Mouse (Mus musculus) kidney, adult 11 months (tissue): ENCODE results near the gene Flii.
A peak's percentile ranks its signal among the peaks of the same experiment; 100 is the strongest.

Source experiments
- DNase-seq: peaks from one replicate; pipeline ENCODE4 v3.0.0; 2022

Gene Flii

DNA sequence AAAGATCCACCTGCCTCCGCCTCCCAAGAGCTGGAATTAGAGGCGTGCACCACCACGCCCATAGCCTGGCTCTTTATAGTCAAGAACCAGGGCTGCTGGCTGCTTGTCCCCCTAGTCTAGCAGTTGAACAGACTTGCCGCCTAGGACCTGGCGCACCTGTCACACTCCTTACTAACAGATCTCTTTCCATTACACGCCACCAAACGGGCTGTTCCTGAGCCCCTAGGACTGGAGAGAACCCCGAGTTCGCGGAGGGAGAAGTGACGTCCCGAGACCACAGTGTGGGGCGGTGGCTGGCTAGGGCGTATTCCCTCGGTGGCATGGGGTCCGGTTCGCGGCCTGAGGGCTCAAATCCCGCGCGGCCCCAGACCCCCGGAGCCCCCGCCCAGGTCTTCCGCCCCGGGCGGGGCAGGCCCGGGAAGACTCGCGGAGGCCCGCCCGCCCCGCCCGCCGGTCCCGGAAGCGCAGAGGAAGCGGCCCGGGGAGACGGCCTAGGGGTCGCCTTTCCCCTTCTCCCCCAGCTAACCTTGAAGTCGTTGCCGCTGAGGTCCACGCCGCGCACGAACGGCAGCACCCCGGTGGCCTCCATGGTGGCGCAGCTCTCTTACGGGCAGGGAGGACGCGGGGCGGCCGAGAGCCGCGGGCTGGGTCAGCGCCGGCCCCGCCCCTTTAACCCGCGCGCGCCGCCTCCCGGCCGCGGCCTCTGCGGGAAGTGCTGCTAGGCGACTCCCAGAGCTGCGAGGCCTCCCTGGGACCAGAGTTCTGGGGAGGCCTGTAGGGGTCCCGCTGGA is at the start of gene Flii:
Flii (minus strand) TSS at position 663 of the 791 bp plus-strand sequence.
- DNase-seq = peak; percentile 74

DNA sequence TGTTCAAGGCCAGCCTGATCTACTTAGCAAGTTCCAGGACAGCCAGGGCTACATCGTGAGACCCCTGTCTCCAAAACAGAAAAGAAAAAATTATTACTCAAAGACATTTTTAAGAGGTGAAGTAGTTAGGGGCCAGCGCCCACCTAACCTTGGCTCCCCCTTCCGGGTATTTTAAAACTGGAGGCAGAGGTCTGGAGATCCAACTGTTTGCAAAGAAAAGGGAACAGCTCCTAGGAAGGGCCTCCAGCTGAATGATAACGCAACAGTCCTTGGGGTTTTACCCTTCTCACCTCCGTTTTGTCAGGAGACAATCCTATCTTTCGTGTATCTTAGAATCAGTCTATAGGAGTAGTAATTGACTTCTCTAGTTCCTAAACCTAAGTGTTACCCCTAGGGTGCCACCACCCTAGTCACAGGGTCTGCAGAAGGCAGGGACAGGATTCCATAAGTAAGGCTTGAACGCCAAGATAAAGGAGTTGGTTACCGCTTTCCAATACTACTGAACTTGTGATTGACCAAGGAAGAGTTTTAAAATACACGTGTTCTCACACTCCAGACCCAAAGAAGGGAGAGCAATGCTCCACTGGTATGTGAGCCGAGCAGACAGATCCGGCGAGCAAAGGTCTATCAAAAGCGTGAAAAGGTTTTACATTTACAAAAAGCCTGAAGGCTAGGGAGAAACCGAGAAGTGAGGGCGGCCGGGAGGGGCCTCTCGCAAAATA is 49.2 kb upstream of the Flii start:
- peak; percentile 74 for DNase-seq

GRCm38 (mm10) chr11:60775578-60775977 is 48.5 kb upstream of the Flii start:
- no peak for DNase-seq

- no peak for DNase-seq
Measured at GRCm38 (mm10) chr11:60774841-60775240, 47.8 kb upstream of the Flii start.

GRCm38 (mm10) chr11:60774158-60774689 is 47.2 kb upstream of the Flii start:
- DNase-seq = no peak

GRCm38 (mm10) chr11:60772161-60772560 is 45.1 kb upstream of the Flii start:
- no peak for DNase-seq

GRCm38 (mm10) chr11:60770776-60771175 is 43.7 kb upstream of the Flii start:
- no peak for DNase-seq

DNA sequence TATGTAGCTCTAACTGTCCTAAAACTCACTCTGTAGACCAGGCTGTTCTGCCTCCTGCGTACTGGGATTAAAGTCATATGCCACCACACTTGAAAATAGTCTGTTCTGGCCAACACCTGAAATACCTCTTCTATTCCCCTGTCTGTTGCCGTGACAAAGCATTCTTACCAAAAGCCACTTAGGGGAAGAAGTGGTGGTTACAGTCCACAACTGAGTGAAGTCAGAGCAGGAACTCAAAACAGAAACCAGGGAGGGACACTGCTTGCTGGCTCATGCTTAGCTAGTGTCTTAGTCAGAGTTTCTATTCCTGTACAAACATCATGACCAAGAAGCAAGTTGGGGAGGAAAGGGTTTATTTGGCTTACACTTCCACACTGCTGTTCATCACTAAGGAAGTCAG is 42.3 kb upstream of the Flii start:
- no peak for DNase-seq

GRCm38 (mm10) chr11:60766969-60767368 is 39.9 kb upstream of the Flii start:
- DNase-seq = no peak

DNA sequence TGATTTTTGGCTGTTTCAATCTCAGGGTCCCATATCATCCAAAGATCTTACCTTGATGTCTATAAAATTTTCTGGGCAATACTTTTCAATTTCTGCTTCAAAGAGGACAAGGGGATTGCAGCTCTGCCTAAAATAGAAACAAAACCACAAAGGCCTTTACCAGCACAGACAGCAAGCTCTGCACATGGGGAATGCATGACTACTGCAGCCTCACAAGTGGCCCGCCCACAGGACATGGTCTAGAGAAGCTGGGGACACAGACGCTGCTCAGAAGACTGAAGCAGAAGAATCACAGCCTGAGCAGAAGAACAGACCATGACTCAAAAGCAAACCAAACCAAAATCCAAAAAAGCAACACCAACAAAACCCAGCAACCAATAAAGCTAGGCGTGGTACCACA is 34.6 kb upstream of the Flii start:
- no peak for DNase-seq

GRCm38 (mm10) chr11:60755570-60755969 is 28.5 kb upstream of the Flii start:
- no peak for DNase-seq

DNA sequence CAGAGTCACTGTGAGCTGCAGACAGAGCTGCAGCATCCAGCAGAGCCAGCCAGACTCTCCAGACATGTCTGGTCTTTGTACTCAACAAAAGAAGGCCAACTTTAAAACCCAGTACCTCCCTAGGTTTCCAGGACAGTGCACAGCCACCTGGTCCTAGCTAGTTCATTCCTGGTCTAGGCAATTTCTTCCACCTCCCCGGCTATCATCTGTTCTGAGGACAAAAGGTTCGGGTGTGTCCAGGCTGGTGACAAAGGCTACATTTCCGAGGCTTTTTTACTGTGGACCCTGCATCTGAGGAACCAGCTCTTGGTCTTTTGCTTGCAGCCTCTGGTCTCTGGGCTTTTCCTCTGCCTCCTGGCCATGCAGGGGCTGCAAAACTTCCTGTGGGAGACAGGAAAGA is 13.3 kb upstream of the Flii start:
- no peak for DNase-seq

DNA sequence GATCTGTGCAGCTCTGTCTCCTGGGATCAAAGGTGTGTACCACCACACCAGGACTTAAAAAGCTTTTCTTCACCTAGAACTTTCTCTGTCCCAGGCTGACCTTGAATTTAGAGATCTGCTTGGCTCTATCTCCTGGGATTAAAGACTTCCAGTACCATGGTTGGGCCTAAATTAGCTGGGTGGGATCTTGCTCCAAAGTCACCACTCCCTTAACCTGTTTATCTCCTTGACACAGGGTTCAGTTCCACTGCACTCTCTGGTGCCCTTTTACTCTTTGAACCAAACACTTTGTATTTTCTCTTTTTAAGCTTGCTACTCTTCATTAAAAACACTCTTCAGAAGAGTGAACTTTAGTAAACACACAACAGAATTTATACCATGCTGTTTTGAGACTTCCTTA is 10.4 kb upstream of the Flii start:
- no peak for DNase-seq

GRCm38 (mm10) chr11:60736491-60736890 is 9.4 kb upstream of the Flii start:
- DNase-seq = no peak

DNA sequence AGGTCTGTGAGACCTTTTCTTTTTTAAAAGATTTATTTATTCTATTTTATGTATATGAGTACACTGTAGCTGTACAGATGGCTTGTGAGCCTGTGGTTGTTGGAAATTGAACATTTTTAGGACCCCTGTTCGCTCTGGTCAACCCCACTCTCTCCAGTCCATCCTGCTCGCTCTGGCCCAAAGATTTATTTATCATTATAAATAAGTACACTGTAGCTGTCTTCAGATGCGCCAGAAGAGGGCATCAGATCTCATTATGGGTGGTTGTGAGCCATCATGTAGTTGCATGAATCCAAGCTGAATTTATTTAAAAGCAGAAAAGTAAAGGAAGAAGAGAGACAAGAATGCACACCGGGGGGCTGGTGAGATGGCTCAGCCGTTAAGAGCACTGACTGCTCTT is 8.1 kb upstream of the Flii start:
- no peak for DNase-seq

DNA sequence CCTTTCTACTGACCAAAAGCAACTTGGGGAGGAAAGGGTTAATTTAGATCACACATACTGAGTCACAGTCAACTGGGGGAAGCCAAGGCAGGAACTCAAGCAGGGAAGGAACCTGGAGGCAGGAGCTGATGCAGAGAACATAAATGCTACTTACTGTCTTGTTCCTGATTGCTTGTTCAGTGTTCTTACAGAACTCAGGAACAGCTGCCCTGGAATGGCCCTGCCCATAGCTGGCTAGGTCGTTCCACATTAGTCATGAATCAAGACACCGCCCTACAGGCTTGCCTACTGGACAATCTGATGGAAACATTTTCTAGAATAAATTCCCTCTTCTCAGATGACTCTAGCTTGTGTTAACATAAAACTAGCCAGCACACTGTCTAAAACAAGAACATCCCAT is 7.1 kb upstream of the Flii start:
- no peak for DNase-seq

GRCm38 (mm10) chr11:60731251-60731650 is 4.2 kb upstream of the Flii start:
- DNase-seq = no peak

GRCm38 (mm10) chr11:60730169-60730568 is 3.1 kb upstream of the Flii start:
- no peak for DNase-seq

DNA sequence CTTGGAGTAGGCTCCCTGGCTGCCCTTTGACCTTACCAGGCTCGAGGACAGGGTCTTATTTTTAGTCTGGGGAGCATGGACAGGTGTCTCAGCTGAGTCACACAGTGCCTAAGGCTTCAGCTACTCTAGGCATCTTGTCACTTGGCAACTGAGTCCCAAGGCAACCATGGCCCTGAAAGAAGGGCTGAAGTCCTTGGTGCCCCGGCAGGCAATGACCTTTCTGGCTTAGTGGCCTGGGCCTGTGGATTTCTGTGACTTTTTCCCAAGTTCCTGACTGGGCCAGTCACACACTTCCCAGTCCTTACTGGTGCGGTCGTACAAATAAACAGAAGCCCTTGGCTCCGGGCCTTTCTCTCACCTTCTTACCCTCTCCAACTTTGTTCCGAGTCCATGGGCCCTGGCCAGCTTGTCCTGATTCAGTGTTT is 2.2 kb upstream of the Flii start:
- DNase-seq = peak; percentile 40

DNA sequence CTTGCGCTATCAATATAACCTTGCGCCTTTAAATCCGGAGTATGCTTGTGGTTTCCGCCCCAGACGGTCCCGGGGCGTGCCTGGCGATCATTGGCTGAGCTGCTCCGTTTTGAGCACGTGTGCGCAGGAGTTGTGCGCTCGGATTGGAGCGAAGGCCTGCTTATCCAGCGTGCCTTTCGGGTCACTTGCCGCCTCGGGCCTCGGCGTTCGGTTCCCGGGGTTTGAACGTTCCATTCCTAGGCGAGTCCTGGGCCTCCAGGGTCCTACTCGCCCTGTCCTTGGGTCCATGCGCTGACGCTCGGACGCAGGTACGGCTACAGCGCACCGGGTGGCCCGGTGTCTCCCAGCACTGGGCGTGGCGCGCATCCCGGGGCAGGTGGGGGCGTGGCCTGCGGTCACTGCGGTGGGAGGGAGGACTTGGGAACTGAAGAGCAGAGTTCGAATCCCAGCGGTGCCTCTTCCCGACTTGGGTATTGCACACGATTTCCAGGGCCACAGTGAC is 1.2 kb upstream of the Flii start, which contains the start of gene Mief2:
Mief2 (plus strand) TSS at position 139 of the 502 bp plus-strand sequence.
- DNase-seq = peak; percentile 96

DNA sequence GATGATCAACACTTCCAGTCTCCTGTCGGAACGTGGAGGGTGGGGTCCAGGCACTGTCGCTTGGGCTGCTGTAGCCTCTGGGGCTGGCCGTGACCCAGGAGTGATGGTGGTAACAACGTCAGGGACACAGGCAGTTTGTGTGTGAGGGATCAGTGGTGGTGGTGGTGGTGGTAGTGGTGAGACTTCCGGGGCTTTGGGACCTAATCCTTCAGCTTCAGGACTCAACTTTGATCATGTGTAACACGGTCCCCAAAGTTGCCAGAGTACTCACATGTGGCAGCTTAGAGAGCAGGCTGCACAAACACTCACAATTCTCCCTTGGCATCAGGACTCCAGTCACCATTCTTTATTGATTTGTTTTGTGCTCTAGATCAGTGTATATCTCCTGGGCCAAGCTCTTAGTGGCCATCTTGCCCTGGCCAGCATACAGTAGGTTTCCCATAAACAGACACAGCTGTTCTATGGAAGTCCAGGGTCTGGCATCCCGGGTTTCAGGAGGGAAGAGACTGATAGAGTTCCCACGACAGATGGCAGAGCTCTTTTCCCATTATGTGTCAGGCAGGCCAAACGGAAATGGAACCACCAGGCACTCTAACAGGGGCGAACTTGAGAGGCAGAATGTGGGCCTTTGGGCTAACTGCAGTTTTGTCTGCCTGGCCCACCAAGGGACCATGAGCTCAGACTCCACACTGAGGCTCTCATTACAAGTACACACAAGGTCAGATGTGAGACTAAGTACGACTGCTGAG is 503 bp upstream of the Flii start:
- no peak for DNase-seq

- no peak for DNase-seq
Measured at GRCm38 (mm10) chr11:60719263-60719662, 7.8 kb downstream of the Flii start.

DNA sequence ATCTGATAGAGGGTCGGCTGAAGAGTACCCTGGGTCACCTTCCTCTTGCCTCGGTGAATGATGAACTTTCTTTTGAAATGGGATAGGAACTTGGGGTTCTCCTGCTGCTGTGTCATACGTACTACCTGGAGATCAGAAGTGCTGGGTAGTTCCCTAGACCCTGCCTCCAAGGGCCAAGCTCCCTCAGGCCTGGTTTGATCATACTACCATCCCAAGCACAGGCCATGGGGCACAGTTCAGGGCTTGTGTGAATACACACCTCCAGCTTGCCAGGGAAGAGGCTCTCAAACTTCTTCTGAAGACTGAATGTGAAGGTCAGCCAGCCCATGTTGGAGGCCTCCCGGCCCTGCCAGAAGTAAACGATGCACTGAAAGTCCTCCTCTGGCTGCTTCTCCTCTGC is 11.2 kb downstream of the Flii start:
- DNase-seq = no peak
